Mouse (Mus musculus): ENCODE results near the gene Uqcc1. TPM values are rescaled to one million over a fixed set of nuclear protein-coding genes. Genes with fewer than 3 reads are reported as not detected.

Uqcc1 gene
- polyA plus RNA-seq, 1 experiment: 30.0 TPM

- TF ChIP-seq POLR2A (IDR thresholded peaks at IDR 0.05; ENCODE audit: control insufficient read depth, extremely low read depth, insufficient read depth, low read length, poor library complexity) (no peak), CTCF (IDR thresholded peaks at IDR 0.05; ENCODE audit: borderline replicate concordance, control insufficient read depth, extremely low read depth, insufficient read depth, low read length, poor library complexity) (no peak)
- H3K4me3 ChIP-seq (ENCODE audit: control insufficient read depth, insufficient read depth, low read length): no peak overlapping the region
- no peak overlapping the region for H3K27ac ChIP-seq (ENCODE audit: control insufficient read depth, insufficient read depth, low read length)
- no peaks in the 10 kb centered on the region for H3K4me1 ChIP-seq (replicated peaks; ENCODE audit: control insufficient read depth, insufficient read depth, low read length)
- DNase-seq: no peak
- no peaks in the 10 kb centered on the region; the same call in 1 of the 2 replicates for H3K36me3 ChIP-seq (ENCODE audit: control insufficient read depth, insufficient read depth, low read length)
- WGBS: 95% methylated on average over 11 of the region's 11 CpGs
- no peaks in the 10 kb centered on the region for H3K27me3 ChIP-seq (ENCODE audit: control insufficient read depth, insufficient read depth, low read length)
Measured at GRCm38 (mm10) chr2:155863301-155863867, 66.7 kb downstream of the Uqcc1 start.

GRCm38 (mm10) chr2:155862573-155863300 is 67.4 kb downstream of the Uqcc1 start:
- TF ChIP-seq CTCF (IDR thresholded peaks at IDR 0.05; ENCODE audit: borderline replicate concordance, control insufficient read depth, extremely low read depth, insufficient read depth, low read length, poor library complexity) (no peak), POLR2A (IDR thresholded peaks at IDR 0.05; ENCODE audit: control insufficient read depth, extremely low read depth, insufficient read depth, low read length, poor library complexity) (no peak)
- Histone ChIP-seq H3K4me1 (replicated peaks; ENCODE audit: control insufficient read depth, insufficient read depth, low read length) (no peaks in the 10 kb centered on the region), H3K27me3 (ENCODE audit: control insufficient read depth, insufficient read depth, low read length) (no peaks in the 10 kb centered on the region), H3K4me3 (ENCODE audit: control insufficient read depth, insufficient read depth, low read length) (no peak overlapping the region), H3K27ac (ENCODE audit: control insufficient read depth, insufficient read depth, low read length) (no peak overlapping the region), H3K36me3 (ENCODE audit: control insufficient read depth, insufficient read depth, low read length) (no peaks in the 10 kb centered on the region; the same call in 1 of the 2 replicates)
- WGBS: 97% methylated on average over 13 of the region's 13 CpGs
- DNase-seq: no peak

- Histone ChIP-seq H3K4me1 (replicated peaks; ENCODE audit: control insufficient read depth, insufficient read depth, low read length) (no peaks in the 10 kb centered on the region), H3K4me3 (ENCODE audit: control insufficient read depth, insufficient read depth, low read length) (no peak overlapping the region), H3K27ac (ENCODE audit: control insufficient read depth, insufficient read depth, low read length) (no peak overlapping the region), H3K36me3 (ENCODE audit: control insufficient read depth, insufficient read depth, low read length) (no peaks in the 10 kb centered on the region), H3K27me3 (ENCODE audit: control insufficient read depth, insufficient read depth, low read length) (no peaks in the 10 kb centered on the region)
- no peak for DNase-seq
- TF ChIP-seq POLR2A (IDR thresholded peaks at IDR 0.05; ENCODE audit: control insufficient read depth, extremely low read depth, insufficient read depth, low read length, poor library complexity) (no peak), CTCF (IDR thresholded peaks at IDR 0.05; ENCODE audit: borderline replicate concordance, control insufficient read depth, extremely low read depth, insufficient read depth, low read length, poor library complexity) (no peak)
- 98% methylated on average over 6 of the region's 6 CpGs for WGBS
Measured at GRCm38 (mm10) chr2:155861581-155861980, 68.5 kb downstream of the Uqcc1 start.

GRCm38 (mm10) chr2:155860102-155860501 is 70.0 kb downstream of the Uqcc1 start:
- 92% methylated on average over 7 of the region's 7 CpGs for WGBS
- Histone ChIP-seq H3K27ac (ENCODE audit: control insufficient read depth, insufficient read depth, low read length) (no peak overlapping the region), H3K36me3 (ENCODE audit: control insufficient read depth, insufficient read depth, low read length) (no peaks in the 10 kb centered on the region), H3K4me1 (replicated peaks; ENCODE audit: control insufficient read depth, insufficient read depth, low read length) (no peaks in the 10 kb centered on the region), H3K27me3 (ENCODE audit: control insufficient read depth, insufficient read depth, low read length) (no peaks in the 10 kb centered on the region), H3K4me3 (ENCODE audit: control insufficient read depth, insufficient read depth, low read length) (no peak overlapping the region)
- no peak for DNase-seq
- TF ChIP-seq POLR2A (IDR thresholded peaks at IDR 0.05; ENCODE audit: control insufficient read depth, extremely low read depth, insufficient read depth, low read length, poor library complexity) (no peak), CTCF (IDR thresholded peaks at IDR 0.05; ENCODE audit: borderline replicate concordance, control insufficient read depth, extremely low read depth, insufficient read depth, low read length, poor library complexity) (no peak)

GRCm38 (mm10) chr2:155852536-155852935 is 77.6 kb downstream of the Uqcc1 start:
- H3K4me3 ChIP-seq (ENCODE audit: control insufficient read depth, insufficient read depth, low read length): no peak overlapping the region
- H3K4me1 ChIP-seq (replicated peaks; ENCODE audit: control insufficient read depth, insufficient read depth, low read length): no peaks in the 10 kb centered on the region
- WGBS: 94% methylated on average over 5 of the region's 5 CpGs
- no peaks in the 10 kb centered on the region for H3K27me3 ChIP-seq (ENCODE audit: control insufficient read depth, insufficient read depth, low read length)
- no peak overlapping the region for H3K27ac ChIP-seq (ENCODE audit: control insufficient read depth, insufficient read depth, low read length)
- H3K36me3 ChIP-seq (ENCODE audit: control insufficient read depth, insufficient read depth, low read length): peaks cover 13% of the 10 kb centered on the region; the same call in 1 of the 2 replicates
- no peak for TF ChIP-seq CTCF (IDR thresholded peaks at IDR 0.05; ENCODE audit: borderline replicate concordance, control insufficient read depth, extremely low read depth, insufficient read depth, low read length, poor library complexity)
- no peak for TF ChIP-seq POLR2A (IDR thresholded peaks at IDR 0.05; ENCODE audit: control insufficient read depth, extremely low read depth, insufficient read depth, low read length, poor library complexity)
- DNase-seq: no peak

- TF ChIP-seq CTCF (IDR thresholded peaks at IDR 0.05; ENCODE audit: borderline replicate concordance, control insufficient read depth, extremely low read depth, insufficient read depth, low read length, poor library complexity) (no peak), POLR2A (IDR thresholded peaks at IDR 0.05; ENCODE audit: control insufficient read depth, extremely low read depth, insufficient read depth, low read length, poor library complexity) (no peak)
- DNase-seq: no peak
- H3K27me3 ChIP-seq (ENCODE audit: control insufficient read depth, insufficient read depth, low read length): no peaks in the 10 kb centered on the region
- peaks cover 16% of the 10 kb centered on the region; the same call in 1 of the 2 replicates for H3K36me3 ChIP-seq (ENCODE audit: control insufficient read depth, insufficient read depth, low read length)
- no peaks in the 10 kb centered on the region for H3K4me1 ChIP-seq (replicated peaks; ENCODE audit: control insufficient read depth, insufficient read depth, low read length)
- H3K27ac ChIP-seq (ENCODE audit: control insufficient read depth, insufficient read depth, low read length): no peak overlapping the region
- 96% methylated on average over 7 of the region's 7 CpGs for WGBS
- no peak overlapping the region for H3K4me3 ChIP-seq (ENCODE audit: control insufficient read depth, insufficient read depth, low read length)
Measured at GRCm38 (mm10) chr2:155850120-155850519, 80.0 kb downstream of the Uqcc1 start.

Measured in thymus, adult 2 months (tissue).